Comparison of ENCODE assay signal across 11 mouse cellular contexts in genomic region chr4:89446765-89447487, GRCm38 (mm10).
A peak's percentile ranks its signal among the peaks of the same experiment; 100 is the strongest.
DNase-seq lines count a peak whose midpoint lies in the region; ATAC-seq lines count a peak whose summit lies in the region.
"Had no signal": no experiment of that assay in that cellular context is flagged by ENCODE, and none has a peak within 500 bp of the region (broad histone marks: within the 10 kb centered on the region; RNA-seq: fewer than 3 reads in every experiment).

No protein-coding gene starts in this region.

- H3K36me3 ChIP-seq in kidney, embryonic 15.5 days: no peaks in the 10 kb centered on the region
- H3K36me3 ChIP-seq: neural tube, embryonic 12.5 days had no signal

- 34% methylated on average over 8 of the region's 8 CpGs for WGBS in kidney, embryonic 15.5 days

- H3K27me3 ChIP-seq in kidney, embryonic 15.5 days: no peaks in the 10 kb centered on the region
- H3K27me3 ChIP-seq: neural tube, embryonic 12.5 days had no signal

- peaks cover 15% of the 10 kb centered on the region for H3K4me1 ChIP-seq in kidney, embryonic 15.5 days
- H3K4me1 ChIP-seq: neural tube, embryonic 12.5 days had no signal

- H3K4me3 ChIP-seq in kidney, embryonic 15.5 days (replicated peaks): no peak overlapping the region
- H3K4me3 ChIP-seq: heart, adult 2 months; neural tube, embryonic 12.5 days had no signal

- H3K4me2 ChIP-seq in kidney, embryonic 15.5 days: no peak overlapping the region
- H3K4me2 ChIP-seq: neural tube, embryonic 12.5 days had no signal

- H3K9me3 ChIP-seq in kidney, embryonic 15.5 days (replicated peaks): no peaks in the 10 kb centered on the region
- H3K9me3 ChIP-seq: neural tube, embryonic 12.5 days had no signal

- peak; percentile 42 for DNase-seq in adrenal gland, adult 2 months
- DNase-seq in adrenal gland, postnatal 4 days (ENCODE audit: low spot score in 2 of 2): no peak
- DNase-seq in kidney, adult 8-10 months: no peak
- DNase-seq in ES-CJ7 (ENCODE audit: low read depth, low spot score): peak; percentile 33
- DNase-seq in cerebellum, postnatal 10 days: peak; percentile 63 to 68
- no peak for DNase-seq in urinary bladder, postnatal 4 days (ENCODE audit: low spot score in 2 of 2)
- DNase-seq in retina, postnatal 1 day: no peak
- DNase-seq: heart, adult 2 months had no signal

- H3K9ac ChIP-seq in kidney, embryonic 15.5 days: no peak overlapping the region
- H3K9ac ChIP-seq: neural tube, embryonic 12.5 days had no signal

- no peak overlapping the region for H3K27ac ChIP-seq in kidney, embryonic 15.5 days
- H3K27ac ChIP-seq: heart, adult 2 months; macrophage; neural tube, embryonic 12.5 days had no signal

- ATAC-seq in kidney, embryonic 15.5 days (replicated peaks; ENCODE audit: low FRiP score): peak; percentile 75

Comparison
In these comparisons a context has a peak if more than half of its experiments do, and no peak if none do; other contexts are left out.
1. DNase-seq: peak in adrenal gland, adult 2 months (single experiment), ES-CJ7 (single experiment) and cerebellum, postnatal 10 days (2 of 2); none in adrenal gland, postnatal 4 days (0 of 2), kidney, adult 8-10 months (0 of 2), urinary bladder, postnatal 4 days (0 of 2) and retina, postnatal 1 day (single experiment).